In the genomic region with DNA sequence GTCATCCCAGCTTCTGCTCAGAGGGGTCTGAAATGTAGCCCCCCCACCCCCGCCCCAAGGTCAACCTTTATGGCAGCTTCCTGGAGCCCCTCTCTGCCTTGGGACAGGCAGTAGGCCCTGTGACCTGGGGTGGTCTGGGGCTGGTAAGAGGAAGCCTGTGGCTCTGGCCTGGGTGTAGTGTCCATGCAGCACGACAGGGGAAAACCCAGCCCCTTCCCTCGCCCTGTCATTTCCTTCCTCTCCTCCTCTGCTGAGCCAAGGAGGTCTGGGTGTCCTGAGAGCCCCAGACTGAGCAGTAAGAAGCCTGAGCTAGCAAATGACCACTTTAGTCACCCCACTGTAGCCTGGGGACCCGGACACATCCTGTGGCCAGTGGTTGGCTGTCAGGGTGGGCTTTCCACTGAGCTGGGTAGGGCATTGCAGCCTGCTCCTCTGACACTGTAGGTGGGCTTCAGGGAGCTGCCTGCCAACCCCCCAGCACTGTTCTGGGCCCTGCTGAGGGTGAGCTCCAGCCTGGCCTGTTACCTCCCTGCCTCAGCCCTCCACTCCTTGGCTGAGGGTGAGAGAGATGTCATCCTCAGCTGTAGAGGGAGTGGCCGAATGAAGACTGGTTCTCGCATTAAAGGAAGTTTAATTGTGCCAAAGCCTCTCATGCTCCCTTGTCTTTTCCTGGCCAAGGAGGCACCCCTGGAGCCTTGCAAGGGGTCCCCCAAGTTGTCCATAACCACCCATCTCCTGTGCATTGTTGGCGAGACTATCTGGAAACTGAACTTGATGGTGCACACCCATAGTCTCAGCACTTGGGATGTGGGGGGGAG, we compare ENCODE assay signal across 8 mouse cellular contexts. TPM values are rescaled to one million over a fixed set of nuclear protein-coding genes. Genes with fewer than 3 reads are reported as not detected.
DNase-seq lines count a peak whose midpoint lies in the region; ATAC-seq and TF ChIP-seq lines count a peak whose summit lies in the region.

No protein-coding gene starts in this region.

- H3K36me3 ChIP-seq in ES-Bruce4 (ENCODE audit: control insufficient read depth, insufficient read depth, low read length, poor library complexity, severe bottlenecking): peaks cover 19% of the 10 kb centered on the region
- H3K36me3 ChIP-seq in lung, embryonic 14.5 days (ENCODE audit: insufficient read depth): peaks cover 43% of the 10 kb centered on the region
- H3K36me3 ChIP-seq in neural tube, embryonic 15.5 days: peaks cover 50% of the 10 kb centered on the region

- DNase-seq in cerebellum, adult 2 months: no peak
- no peak for DNase-seq in cerebellum, adult 9-10 months
- DNase-seq in heart, postnatal 14 days: peak; percentile 49 to 51
- DNase-seq in lung, embryonic 14.5 days: peak; percentile 18
- DNase-seq in neural tube, embryonic 10.5 days (ENCODE audit: extremely low spot score, low spot score): no peak
- DNase-seq in left cerebral cortex, adult 11 months (ENCODE audit: low spot score): no peak

- intact Hi-C loops in heart, postnatal 14 days (cut with DNase I): loop anchor here (1.0 kb wide), 1 partner anchor 8 kb away; no protein-coding TSS in a partner anchor

- 50% methylated on average over 7 of the region's 7 CpGs for WGBS in cerebellum, adult 2 months
- WGBS in lung, embryonic 14.5 days: 66% methylated on average over 7 of the region's 7 CpGs
- WGBS in neural tube, embryonic 15.5 days: 87% methylated on average over 7 of the region's 7 CpGs

- peak overlapping the region; percentile 78 for H3K27ac ChIP-seq in cerebellum, adult 2 months (ENCODE audit: insufficient read depth, low read length)
- H3K27ac ChIP-seq in ES-Bruce4 (ENCODE audit: insufficient read depth, low read length): 0 out of 2 replicates have a peak overlapping the region, but pooled peaks have one; percentile 13
- H3K27ac ChIP-seq in lung, embryonic 14.5 days (ENCODE audit: low read depth): peak overlapping the region; percentile 73
- H3K27ac ChIP-seq in neural tube, embryonic 15.5 days (replicated peaks): no peak overlapping the region

- no peak overlapping the region for H3K4me2 ChIP-seq in lung, embryonic 14.5 days
- no peak overlapping the region for H3K4me2 ChIP-seq in neural tube, embryonic 15.5 days

- H3K9me3 ChIP-seq in ES-Bruce4 (replicated peaks; ENCODE audit: control insufficient read depth, insufficient read depth, low read length, poor library complexity, severe bottlenecking): no peaks in the 10 kb centered on the region
- no peaks in the 10 kb centered on the region for H3K9me3 ChIP-seq in lung, embryonic 14.5 days (ENCODE audit: low read depth, low read length)
- H3K9me3 ChIP-seq in neural tube, embryonic 15.5 days (replicated peaks): no peaks in the 10 kb centered on the region

- H3K4me1 ChIP-seq in cerebellum, adult 2 months (ENCODE audit: control insufficient read depth, insufficient read depth, low read length): peaks cover 55% of the 10 kb centered on the region
- peaks cover 11% of the 10 kb centered on the region for H3K4me1 ChIP-seq in ES-Bruce4 (ENCODE audit: control insufficient read depth, insufficient read depth, low read length)
- peaks cover 4% of the 10 kb centered on the region; the same call in 1 of the 2 replicates for H3K4me1 ChIP-seq in lung, embryonic 14.5 days (ENCODE audit: insufficient read depth)
- H3K4me1 ChIP-seq in neural tube, embryonic 15.5 days: no peaks in the 10 kb centered on the region

- no peak overlapping the region for H3K9ac ChIP-seq in ES-Bruce4 (ENCODE audit: low read depth, poor library complexity, severe bottlenecking)
- no peak overlapping the region for H3K9ac ChIP-seq in lung, embryonic 14.5 days
- no peak overlapping the region for H3K9ac ChIP-seq in neural tube, embryonic 15.5 days (replicated peaks)

- no peak for ATAC-seq in lung, embryonic 14.5 days (ENCODE audit: insufficient read depth)
- ATAC-seq in neural tube, embryonic 15.5 days (ENCODE audit: low FRiP score): no peak

- H3K4me3 ChIP-seq in cerebellum, adult 2 months (replicated peaks; ENCODE audit: insufficient read depth, low read depth, low read length): no peak overlapping the region
- H3K4me3 ChIP-seq in ES-Bruce4 (ENCODE audit: low read depth, low read length): no peak overlapping the region
- H3K4me3 ChIP-seq in lung, embryonic 14.5 days (ENCODE audit: low read depth, low read length): no peak overlapping the region
- H3K4me3 ChIP-seq in neural tube, embryonic 15.5 days (replicated peaks): no peak overlapping the region

- no peak for TF ChIP-seq POLR2A in cerebellum, adult 2 months (IDR thresholded peaks at IDR 0.05; ENCODE audit: borderline replicate concordance, insufficient read depth, low read length)
- no peak for TF ChIP-seq POLR2A in ES-Bruce4 (IDR thresholded peaks at IDR 0.05; ENCODE audit: insufficient read depth, low read length)

- TF ChIP-seq EP300 in ES-Bruce4 (IDR thresholded peaks at IDR 0.05; ENCODE audit: insufficient read depth, low read depth, low read length): no peak

- H3K27me3 ChIP-seq in cerebellum, adult 2 months (ENCODE audit: control insufficient read depth, insufficient read depth, low read length): no peaks in the 10 kb centered on the region
- H3K27me3 ChIP-seq in ES-Bruce4 (ENCODE audit: control insufficient read depth, insufficient read depth, low read length, poor library complexity, severe bottlenecking): no peaks in the 10 kb centered on the region
- no peaks in the 10 kb centered on the region for H3K27me3 ChIP-seq in lung, embryonic 14.5 days (ENCODE audit: insufficient read depth, low read length)
- no peaks in the 10 kb centered on the region for H3K27me3 ChIP-seq in neural tube, embryonic 15.5 days (replicated peaks)

- TF ChIP-seq CTCF in cerebellum, adult 2 months (IDR thresholded peaks at IDR 0.05; ENCODE audit: borderline replicate concordance, insufficient read depth, low read depth, low read length): no peak
- TF ChIP-seq CTCF in ES-Bruce4 (IDR thresholded peaks at IDR 0.05; ENCODE audit: low read depth, low read length): no peak
- TF ChIP-seq CTCF in lung, embryonic 14.5 days (IDR thresholded peaks at IDR 0.05; ENCODE audit: low read depth): no peak

RNA-seq across cellular contexts. Expression of a gene that starts 6.6 kb away (rescaled TPM):
- polyA plus RNA-seq in cerebellum, adult 2 months (2012; rRNA removed): 33.1 and 36.5 TPM in 2 replicates
- 57.7 and 60.5 TPM in 2 replicates for polyA plus RNA-seq in ES-Bruce4 (2011; ENCODE audit: insufficient read depth, insufficient read length, low read depth, missing spikeins)
- total RNA-seq in heart, postnatal 14 days (2021): 1 to 10 TPM; 8.9 to 9.8 TPM
- 0.82 and 1.2 TPM in 2 replicates for polyA plus RNA-seq in lung, embryonic 14.5 days (2014; fragmentation: Nextera tagmentation; extraction: Ambion mirVana)
- polyA plus RNA-seq in neural tube, embryonic 15.5 days (2015; fragmentation: Nextera tagmentation; extraction: Ambion mirVana): 0.33 and 0.36 TPM in 2 replicates

RNA-seq across cellular contexts. Expression of a gene that starts 23.1 kb away (rescaled TPM):
- polyA plus RNA-seq in cerebellum, adult 2 months (2012; rRNA removed): 168 and 220 TPM in 2 replicates
- polyA plus RNA-seq in ES-Bruce4 (2011; ENCODE audit: insufficient read depth, insufficient read length, low read depth, missing spikeins): 81.0 and 81.6 TPM in 2 replicates
- total RNA-seq in heart, postnatal 14 days (2021): 100 to 1,000 TPM; 163 to 172 TPM
- polyA plus RNA-seq in lung, embryonic 14.5 days (2014; fragmentation: Nextera tagmentation; extraction: Ambion mirVana): 50.3 and 53.2 TPM in 2 replicates
- polyA plus RNA-seq in neural tube, embryonic 15.5 days (2015; fragmentation: Nextera tagmentation; extraction: Ambion mirVana): 80.6 and 87.7 TPM in 2 replicates

RNA-seq across cellular contexts. Expression of a gene that starts 35.1 kb away (rescaled TPM):
- polyA plus RNA-seq in cerebellum, adult 2 months (2012; rRNA removed): 84.1 and 85.5 TPM in 2 replicates
- 34.8 and 40.5 TPM in 2 replicates for polyA plus RNA-seq in ES-Bruce4 (2011; ENCODE audit: insufficient read depth, insufficient read length, low read depth, missing spikeins)
- total RNA-seq in heart, postnatal 14 days (2021): 10 to 100 TPM; 18.2 to 18.5 TPM
- polyA plus RNA-seq in lung, embryonic 14.5 days (2014; fragmentation: Nextera tagmentation; extraction: Ambion mirVana): 60.3 and 68.6 TPM in 2 replicates
- polyA plus RNA-seq in neural tube, embryonic 15.5 days (2015; fragmentation: Nextera tagmentation; extraction: Ambion mirVana): 71.4 and 71.6 TPM in 2 replicates

RNA-seq across cellular contexts. Expression of a gene that starts 41.3 kb away (rescaled TPM):
- polyA plus RNA-seq in cerebellum, adult 2 months (2012; rRNA removed): 317 and 326 TPM in 2 replicates
- polyA plus RNA-seq in ES-Bruce4 (2011; ENCODE audit: insufficient read depth, insufficient read length, low read depth, missing spikeins): 10.7 and 16.9 TPM in 2 replicates
- total RNA-seq in heart, postnatal 14 days (2021): 10 to 100 TPM; 56.3 TPM
- polyA plus RNA-seq in lung, embryonic 14.5 days (2014; fragmentation: Nextera tagmentation; extraction: Ambion mirVana): 13.4 and 22.2 TPM in 2 replicates
- polyA plus RNA-seq in neural tube, embryonic 15.5 days (2015; fragmentation: Nextera tagmentation; extraction: Ambion mirVana): 21.9 and 22.2 TPM in 2 replicates

RNA-seq across cellular contexts. Expression of a gene that starts 58.2 kb away (rescaled TPM):
- 40.8 and 41.1 TPM in 2 replicates for polyA plus RNA-seq in cerebellum, adult 2 months (2012; rRNA removed)
- polyA plus RNA-seq in ES-Bruce4 (2011; ENCODE audit: insufficient read depth, insufficient read length, low read depth, missing spikeins): 10.9 and 11.1 TPM in 2 replicates
- 10 to 100 TPM; 20.4 to 22.7 TPM for total RNA-seq in heart, postnatal 14 days (2021)
- polyA plus RNA-seq in lung, embryonic 14.5 days (2014; fragmentation: Nextera tagmentation; extraction: Ambion mirVana): 11.9 and 13.0 TPM in 2 replicates
- polyA plus RNA-seq in neural tube, embryonic 15.5 days (2015; fragmentation: Nextera tagmentation; extraction: Ambion mirVana): 12.5 and 12.9 TPM in 2 replicates

Comparison
In these comparisons a context has a peak if more than half of its experiments do, and no peak if none do; other contexts are left out.
1. DNase-seq: peak in heart, postnatal 14 days (2 of 2) and lung, embryonic 14.5 days (single experiment); none in cerebellum, adult 2 months (0 of 2), cerebellum, adult 9-10 months (single experiment), neural tube, embryonic 10.5 days (single experiment) and left cerebral cortex, adult 11 months (single experiment).
2. RNA of a gene that starts 6.6 kb away (polyA plus RNA-seq): 57.7 to 60.5 TPM in ES-Bruce4 and 33.1 to 36.5 TPM in cerebellum, adult 2 months; 0.82 to 1.2 TPM in lung, embryonic 14.5 days and 0.33 to 0.36 TPM in neural tube, embryonic 15.5 days; every median in the first group is over 10 times any median in the second.